Mouse (Mus musculus): ENCODE data around the gene Slc4a4. TPM values are rescaled to one million over a fixed set of nuclear protein-coding genes. Genes with fewer than 3 reads are reported as not detected.

The Slc4a4 gene
- polyA plus RNA-seq, 1 experiment from 2014 or later: 5.6 TPM

DNA sequence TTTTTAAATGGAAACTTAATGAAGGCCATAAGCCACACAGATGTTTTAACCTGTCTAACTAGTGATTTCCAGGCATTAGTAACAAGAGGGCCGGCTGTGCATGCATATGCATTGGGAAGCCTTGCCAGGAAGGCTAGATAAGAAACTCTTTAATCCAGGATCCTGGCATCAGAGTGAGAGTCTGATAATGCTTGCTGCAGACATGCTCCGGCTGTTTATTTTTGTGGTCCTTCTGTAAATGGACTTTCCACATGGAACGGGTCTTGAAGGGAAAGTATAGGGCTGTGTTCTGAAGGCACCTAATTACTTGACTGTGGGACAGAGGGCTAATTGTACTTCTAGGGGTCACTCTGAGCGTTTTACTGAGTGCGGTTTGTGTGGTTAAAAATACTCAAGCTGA, 157.2 kb downstream of the Slc4a4 start:
- H3K9ac ChIP-seq: no peak overlapping the region
- H3K9me3 ChIP-seq (replicated peaks): no peaks in the 10 kb centered on the region
- peak overlapping the region; percentile 2; the same call in 1 of the 2 replicates for H3K4me2 ChIP-seq
- H3K36me3 ChIP-seq: no peaks in the 10 kb centered on the region
- H3K27me3 ChIP-seq (replicated peaks): no peaks in the 10 kb centered on the region
- ATAC-seq (ENCODE audit: insufficient number of reproducible peaks, low FRiP score): no peak
- H3K4me1 ChIP-seq (replicated peaks): peaks cover 32% of the 10 kb centered on the region
- H3K4me3 ChIP-seq: no peak overlapping the region
- 12% methylated on average over 5 of the region's 5 CpGs for WGBS
- peak overlapping the region; percentile 61 for H3K27ac ChIP-seq (ENCODE audit: poor library complexity, severe bottlenecking)

DNA sequence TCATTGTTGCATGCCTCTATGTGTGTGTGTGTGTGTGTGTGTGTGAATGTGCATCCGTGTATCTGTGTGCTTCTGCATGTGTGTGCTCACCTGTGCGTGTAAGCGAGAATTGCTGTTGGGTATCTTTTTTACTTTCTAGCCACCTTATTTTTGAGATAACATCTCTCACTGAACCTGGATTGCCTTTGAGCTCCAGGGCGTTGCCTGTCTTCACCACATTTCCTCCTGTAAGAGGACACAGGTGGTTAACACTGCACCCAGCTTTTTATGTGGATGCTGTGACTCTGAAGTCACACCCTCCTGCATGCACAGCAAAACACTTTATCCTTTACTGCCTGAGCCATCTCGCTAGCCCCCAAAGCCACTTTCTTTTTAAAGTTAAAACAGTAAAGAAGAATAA, 158.2 kb downstream of the Slc4a4 start:
- 87% methylated on average over 5 of the region's 5 CpGs for WGBS
- peaks cover 30% of the 10 kb centered on the region for H3K4me1 ChIP-seq (replicated peaks)
- ATAC-seq (ENCODE audit: insufficient number of reproducible peaks, low FRiP score): no peak

DNA sequence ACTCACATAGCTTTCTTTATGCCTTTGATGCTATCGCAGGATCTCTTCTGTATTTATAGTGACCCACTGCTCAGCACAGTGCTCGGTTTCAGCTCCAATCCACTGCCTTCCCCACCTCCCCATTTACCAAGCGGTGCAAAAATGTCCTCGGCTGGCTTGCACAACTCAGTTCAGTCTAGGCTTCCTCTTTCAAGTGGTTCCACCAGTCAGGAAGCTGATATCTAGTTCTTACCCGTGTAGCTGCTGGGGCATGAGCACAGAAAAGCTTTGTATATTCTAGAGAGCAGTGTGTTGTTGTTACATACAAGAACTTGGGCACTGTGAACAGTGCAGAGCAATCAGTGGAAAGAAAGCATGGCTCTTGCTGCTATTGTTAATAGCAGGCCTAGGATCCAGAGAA, 165.0 kb downstream of the Slc4a4 start:
- Histone ChIP-seq H3K9me3 (replicated peaks) (no peaks in the 10 kb centered on the region), H3K4me3 (no peak overlapping the region), H3K9ac (no peak overlapping the region), H3K4me1 (replicated peaks) (no peaks in the 10 kb centered on the region), H3K27me3 (replicated peaks) (no peaks in the 10 kb centered on the region), H3K4me2 (no peak overlapping the region), H3K36me3 (no peaks in the 10 kb centered on the region), H3K27ac (ENCODE audit: poor library complexity, severe bottlenecking) (no peak overlapping the region)
- WGBS: 64% methylated on average over 5 of the region's 5 CpGs
- no peak for ATAC-seq (ENCODE audit: insufficient number of reproducible peaks, low FRiP score)

More for the DNA sequence above, 158.2 kb downstream of the Slc4a4 start:
- Histone ChIP-seq H3K4me2 (no peak overlapping the region), H3K9me3 (replicated peaks) (no peaks in the 10 kb centered on the region), H3K9ac (no peak overlapping the region), H3K4me3 (no peak overlapping the region), H3K27me3 (replicated peaks) (no peaks in the 10 kb centered on the region), H3K27ac (ENCODE audit: poor library complexity, severe bottlenecking) (no peak overlapping the region; the same call in 1 of the 2 replicates), H3K36me3 (no peaks in the 10 kb centered on the region)

DNA sequence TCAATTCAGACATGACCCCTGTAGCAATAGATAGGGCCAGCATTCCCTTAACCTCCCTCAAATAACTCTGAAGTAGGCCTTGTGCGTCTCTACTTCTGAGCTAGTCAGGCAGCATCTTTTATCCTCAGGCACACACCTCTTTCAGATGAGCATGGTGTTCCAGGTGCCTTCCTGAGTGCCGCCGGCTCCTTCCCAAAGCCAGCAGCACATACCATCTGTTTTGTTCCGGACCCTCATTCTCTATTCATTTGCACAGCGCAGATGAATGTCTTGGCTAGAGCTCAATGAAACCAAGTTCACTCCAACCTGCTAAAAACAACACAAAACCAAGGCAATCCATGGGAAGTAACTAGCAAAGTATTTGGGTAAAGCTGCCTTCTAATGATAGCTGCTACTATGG, 165.6 kb downstream of the Slc4a4 start:
- ATAC-seq (ENCODE audit: insufficient number of reproducible peaks, low FRiP score): no peak
- 93% methylated on average over 5 of the region's 5 CpGs for WGBS
- Histone ChIP-seq H3K9ac (no peak overlapping the region), H3K27me3 (replicated peaks) (no peaks in the 10 kb centered on the region), H3K4me2 (no peak overlapping the region), H3K9me3 (replicated peaks) (no peaks in the 10 kb centered on the region), H3K4me1 (replicated peaks) (no peaks in the 10 kb centered on the region), H3K27ac (ENCODE audit: poor library complexity, severe bottlenecking) (no peak overlapping the region), H3K36me3 (no peaks in the 10 kb centered on the region), H3K4me3 (no peak overlapping the region)

DNA sequence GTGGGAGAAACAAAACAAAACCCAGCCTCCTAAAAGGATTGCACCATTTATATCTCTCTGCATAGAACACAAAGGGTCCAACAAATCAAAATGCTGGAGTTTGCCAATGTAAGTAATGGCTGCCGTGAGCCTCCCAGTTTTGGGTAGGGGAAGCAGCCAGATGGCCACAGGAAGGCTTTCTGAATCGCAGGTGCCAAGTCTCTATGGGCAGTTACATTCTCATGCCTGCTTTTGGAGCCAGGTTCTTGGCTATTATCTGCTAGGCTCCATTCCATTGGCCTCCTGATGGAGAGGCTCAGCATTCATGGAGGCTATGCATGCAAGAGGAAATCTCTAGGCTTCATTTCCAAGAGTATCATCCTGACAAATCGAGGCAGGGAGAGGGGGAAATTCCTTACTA, 169.0 kb downstream of the Slc4a4 start:
- Histone ChIP-seq H3K9ac (no peak overlapping the region), H3K36me3 (no peaks in the 10 kb centered on the region), H3K4me3 (no peak overlapping the region), H3K4me2 (no peak overlapping the region), H3K27ac (ENCODE audit: poor library complexity, severe bottlenecking) (no peak overlapping the region), H3K9me3 (replicated peaks) (no peaks in the 10 kb centered on the region), H3K4me1 (replicated peaks) (no peaks in the 10 kb centered on the region), H3K27me3 (replicated peaks) (no peaks in the 10 kb centered on the region)
- WGBS: 78% methylated on average over 3 of the region's 3 CpGs
- ATAC-seq (ENCODE audit: insufficient number of reproducible peaks, low FRiP score): no peak

DNA sequence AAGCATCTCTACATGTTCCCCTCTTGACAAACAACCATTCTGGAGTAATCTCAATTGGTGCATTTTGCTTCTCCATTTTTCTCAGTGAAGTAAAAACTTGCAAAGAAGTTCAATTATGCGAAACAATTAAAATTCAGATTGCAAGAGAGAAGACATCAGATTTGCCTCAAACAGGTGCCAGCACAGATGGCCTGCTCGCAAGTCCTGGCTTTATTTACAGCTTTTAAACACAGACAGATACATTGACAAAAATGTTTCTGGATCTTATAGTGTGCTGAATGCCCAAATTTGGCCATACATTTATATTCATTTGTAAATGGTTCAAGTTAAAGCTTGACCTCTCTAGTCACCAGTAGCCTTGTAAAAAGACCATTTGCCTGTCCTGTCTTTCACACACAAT, 169.8 kb downstream of the Slc4a4 start:
- Histone ChIP-seq H3K36me3 (no peaks in the 10 kb centered on the region), H3K4me3 (no peak overlapping the region), H3K4me1 (replicated peaks) (peaks cover 5% of the 10 kb centered on the region), H3K27ac (ENCODE audit: poor library complexity, severe bottlenecking) (no peak overlapping the region), H3K27me3 (replicated peaks) (no peaks in the 10 kb centered on the region), H3K9ac (no peak overlapping the region), H3K9me3 (replicated peaks) (no peaks in the 10 kb centered on the region), H3K4me2 (no peak overlapping the region)
- 83% methylated on average over 2 of the region's 2 CpGs for WGBS
- no peak for ATAC-seq (ENCODE audit: insufficient number of reproducible peaks, low FRiP score)

DNA sequence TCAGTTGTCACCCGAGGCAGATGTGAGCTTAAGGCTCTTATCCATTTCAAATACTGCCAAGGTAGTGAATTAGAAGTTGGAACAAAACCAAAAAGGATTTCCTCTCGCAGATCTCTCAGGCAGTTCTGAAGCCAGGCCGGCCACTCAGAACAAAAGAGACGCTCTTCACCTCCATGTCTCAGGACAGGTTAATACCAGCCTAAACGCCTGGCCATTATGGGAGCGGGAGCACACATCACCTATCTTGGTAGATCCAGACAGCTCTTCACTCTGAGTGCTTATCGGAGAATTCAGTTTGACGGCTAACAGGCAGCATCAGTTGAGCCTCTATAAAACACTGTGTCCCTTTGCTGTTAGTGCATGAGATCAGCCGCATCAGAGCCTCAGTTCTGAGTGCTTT, 174.5 kb downstream of the Slc4a4 start:
- Histone ChIP-seq H3K4me3 (no peak overlapping the region), H3K9ac (no peak overlapping the region)
- 29% methylated on average over 9 of the region's 9 CpGs for WGBS

DNA sequence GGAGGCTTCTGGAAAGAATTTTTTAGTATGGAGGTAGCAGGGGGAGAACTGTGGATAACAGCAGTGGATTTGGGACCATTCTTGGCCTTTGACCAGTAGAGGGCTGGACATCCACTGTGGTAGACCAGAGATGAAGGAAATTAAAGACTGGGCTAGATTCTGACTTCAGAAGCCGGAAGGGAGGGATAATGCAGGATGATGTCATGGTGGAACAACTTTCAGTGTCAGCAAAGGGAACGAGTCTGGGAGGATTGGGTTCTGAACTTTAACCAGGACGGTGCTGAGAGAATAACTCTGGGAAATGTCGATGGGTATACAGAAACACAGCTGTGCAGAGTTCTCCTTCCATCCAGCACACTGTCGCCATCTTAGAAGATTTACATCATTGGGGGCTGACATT, 175.7 kb downstream of the Slc4a4 start:
- no peak overlapping the region for H3K9ac ChIP-seq
- H3K4me2 ChIP-seq: no peak overlapping the region
- H3K27ac ChIP-seq (ENCODE audit: poor library complexity, severe bottlenecking): no peak overlapping the region
- no peaks in the 10 kb centered on the region for H3K9me3 ChIP-seq (replicated peaks)
- WGBS: 66% methylated on average over 5 of the region's 5 CpGs
- no peaks in the 10 kb centered on the region for H3K36me3 ChIP-seq
- ATAC-seq (ENCODE audit: insufficient number of reproducible peaks, low FRiP score): no peak
- H3K27me3 ChIP-seq (replicated peaks): no peaks in the 10 kb centered on the region
- peaks cover 15% of the 10 kb centered on the region for H3K4me1 ChIP-seq (replicated peaks)
- no peak overlapping the region for H3K4me3 ChIP-seq

More for the DNA sequence above, 174.5 kb downstream of the Slc4a4 start:
- ATAC-seq (ENCODE audit: insufficient number of reproducible peaks, low FRiP score): no peak
- no peaks in the 10 kb centered on the region for H3K36me3 ChIP-seq
- no peak overlapping the region for H3K27ac ChIP-seq (ENCODE audit: poor library complexity, severe bottlenecking)
- no peaks in the 10 kb centered on the region for H3K9me3 ChIP-seq (replicated peaks)
- peaks cover 10% of the 10 kb centered on the region for H3K4me1 ChIP-seq (replicated peaks)
- H3K4me2 ChIP-seq: 0 out of 2 replicates have a peak overlapping the region, but pooled peaks have one; percentile 28
- H3K27me3 ChIP-seq (replicated peaks): no peaks in the 10 kb centered on the region

DNA sequence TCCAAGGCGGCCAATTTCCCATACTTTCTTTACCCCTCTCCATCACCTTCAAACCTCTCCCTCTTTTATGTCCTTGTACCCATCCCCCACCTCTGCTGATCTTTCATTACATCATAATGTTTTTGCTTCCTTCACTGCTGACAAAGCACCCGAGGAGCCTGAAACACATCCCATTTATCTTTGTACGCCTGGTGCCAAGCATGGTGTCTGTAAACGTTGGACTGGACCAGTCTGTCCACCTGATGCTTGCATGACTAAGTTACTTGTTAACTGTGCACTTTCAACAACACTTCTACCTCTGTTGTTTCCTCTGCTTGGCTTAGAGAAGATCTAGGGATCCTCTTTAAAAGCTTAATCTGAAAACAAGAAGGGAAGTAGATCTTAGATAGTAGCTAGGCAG, 180.5 kb downstream of the Slc4a4 start:
- no peak for ATAC-seq (ENCODE audit: insufficient number of reproducible peaks, low FRiP score)
- Histone ChIP-seq H3K4me1 (replicated peaks) (peaks cover 5% of the 10 kb centered on the region; the same call in 1 of the 2 replicates), H3K4me2 (no peak overlapping the region), H3K9me3 (replicated peaks) (no peaks in the 10 kb centered on the region), H3K27ac (ENCODE audit: poor library complexity, severe bottlenecking) (no peak overlapping the region), H3K36me3 (no peaks in the 10 kb centered on the region), H3K27me3 (replicated peaks) (no peaks in the 10 kb centered on the region), H3K4me3 (no peak overlapping the region), H3K9ac (no peak overlapping the region)
- WGBS: 58% methylated on average over 4 of the region's 4 CpGs

DNA sequence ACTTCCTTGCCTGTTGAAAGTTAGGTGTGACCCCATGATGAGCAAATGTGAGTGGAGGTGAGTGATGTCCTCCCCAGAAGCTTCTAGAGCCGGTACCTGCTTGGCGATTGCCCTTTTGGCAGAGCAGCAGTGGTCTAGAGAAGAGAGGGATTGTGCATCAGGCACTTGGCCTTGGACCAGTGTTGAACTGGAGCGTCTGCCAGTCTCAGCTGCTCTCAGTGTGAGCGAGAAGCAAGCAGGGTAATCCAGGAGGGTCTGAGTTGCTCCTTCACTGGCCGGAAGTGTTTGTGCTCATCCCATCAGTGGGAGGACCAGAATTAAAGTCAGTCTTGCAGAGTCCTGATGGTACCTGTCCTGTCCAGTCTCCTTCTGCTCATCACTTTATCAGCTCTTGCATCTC, 181.5 kb downstream of the Slc4a4 start:
- WGBS: 87% methylated on average over 5 of the region's 5 CpGs
- Histone ChIP-seq H3K4me3 (no peak overlapping the region), H3K4me1 (replicated peaks) (peaks cover 5% of the 10 kb centered on the region; the same call in 1 of the 2 replicates), H3K27me3 (replicated peaks) (no peaks in the 10 kb centered on the region), H3K4me2 (no peak overlapping the region), H3K9me3 (replicated peaks) (no peaks in the 10 kb centered on the region), H3K9ac (no peak overlapping the region), H3K27ac (ENCODE audit: poor library complexity, severe bottlenecking) (no peak overlapping the region), H3K36me3 (no peaks in the 10 kb centered on the region)
- ATAC-seq (ENCODE audit: insufficient number of reproducible peaks, low FRiP score): no peak

DNA sequence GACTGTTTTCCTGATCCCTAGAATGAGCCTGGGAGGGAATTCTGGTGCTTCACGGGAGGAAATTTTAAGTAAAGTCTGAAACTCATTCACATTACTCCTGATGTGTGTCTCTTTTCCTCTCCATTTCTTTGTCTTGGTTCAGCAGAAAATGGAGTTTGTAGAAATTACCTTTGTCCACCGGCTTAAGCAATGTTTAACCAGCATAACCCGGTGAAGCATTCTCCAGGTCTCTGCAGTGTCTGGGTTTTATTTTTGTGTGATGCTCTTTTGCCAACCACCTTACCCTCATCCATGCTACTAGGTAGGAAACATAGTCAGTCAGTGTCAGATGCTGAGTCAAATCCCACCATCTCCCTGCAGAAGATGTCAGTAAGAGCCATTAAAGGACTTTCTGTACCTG, 183.4 kb downstream of the Slc4a4 start:
- Histone ChIP-seq H3K4me1 (replicated peaks) (peaks cover 5% of the 10 kb centered on the region; the same call in 1 of the 2 replicates), H3K36me3 (no peaks in the 10 kb centered on the region), H3K4me2 (no peak overlapping the region), H3K9me3 (replicated peaks) (no peaks in the 10 kb centered on the region), H3K4me3 (no peak overlapping the region), H3K27ac (ENCODE audit: poor library complexity, severe bottlenecking) (no peak overlapping the region), H3K9ac (no peak overlapping the region), H3K27me3 (replicated peaks) (no peaks in the 10 kb centered on the region)
- 92% methylated on average over 3 of the region's 3 CpGs for WGBS
- no peak for ATAC-seq (ENCODE audit: insufficient number of reproducible peaks, low FRiP score)

DNA sequence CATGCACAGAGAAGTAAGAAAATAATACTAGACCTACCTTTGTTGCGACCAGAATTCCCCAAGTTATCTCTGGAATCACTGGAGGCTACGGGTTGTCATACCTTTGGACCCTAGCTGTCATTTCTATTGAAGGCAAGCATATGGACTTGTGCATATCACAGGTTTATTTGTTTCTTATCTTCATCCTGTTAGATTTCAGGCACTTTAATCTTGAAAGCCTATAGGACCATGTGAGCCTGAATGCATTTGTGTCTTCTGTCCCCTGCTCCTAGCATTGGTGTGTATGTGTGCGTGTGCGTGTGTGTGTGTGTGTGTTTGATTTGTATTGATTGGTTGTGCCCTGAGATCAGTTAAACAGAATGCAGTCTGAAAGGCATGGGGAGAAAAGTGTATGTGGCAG, 185.3 kb downstream of the Slc4a4 start:
- no peaks in the 10 kb centered on the region for H3K4me1 ChIP-seq (replicated peaks)
- no peak overlapping the region for H3K4me2 ChIP-seq

More for the DNA sequence above, 185.3 kb downstream of the Slc4a4 start:
- no peak overlapping the region for H3K4me3 ChIP-seq
- H3K36me3 ChIP-seq: no peaks in the 10 kb centered on the region
- H3K9me3 ChIP-seq (replicated peaks): no peaks in the 10 kb centered on the region
- 88% methylated on average over 4 of the region's 4 CpGs for WGBS
- H3K27ac ChIP-seq (ENCODE audit: poor library complexity, severe bottlenecking): no peak overlapping the region
- no peak overlapping the region for H3K9ac ChIP-seq
- no peak for ATAC-seq (ENCODE audit: insufficient number of reproducible peaks, low FRiP score)
- H3K27me3 ChIP-seq (replicated peaks): no peaks in the 10 kb centered on the region

All from heart, embryonic 12.5 days (tissue).